Mouse (Mus musculus): ENCODE measurements at regions not wholly inside any gene's neighbourhood (a gene's known extent, or its start where the extent isn't known, plus 50 kb on each side); places are given as distances from the start of the nearest gene placed in this dataset.

- Histone ChIP-seq H3K9me3 (no peaks in the 10 kb centered on the region), H3K4me2 (replicated peaks) (no peak overlapping the region), H3K27ac (replicated peaks) (no peak overlapping the region), H3K4me3 (no peak overlapping the region), H3K9ac (replicated peaks) (no peak overlapping the region), H3K27me3 (no peaks in the 10 kb centered on the region), H3K36me3 (no peaks in the 10 kb centered on the region), H3K4me1 (no peaks in the 10 kb centered on the region)
- 83% methylated on average over 1 of the region's 1 CpGs for WGBS
- ATAC-seq (ENCODE audit: low FRiP score, low read depth): no peak
Observed at GRCm38 (mm10) chr4:31274131-31274530, 689.8 kb upstream of the Map3k7 start.

- no peak overlapping the region for H3K9ac ChIP-seq (replicated peaks)
- WGBS: 65% methylated on average over 5 of the region's 5 CpGs
- no peaks in the 10 kb centered on the region for H3K4me1 ChIP-seq
- no peak overlapping the region for H3K4me2 ChIP-seq (replicated peaks)
- no peaks in the 10 kb centered on the region for H3K9me3 ChIP-seq
- ATAC-seq (ENCODE audit: low FRiP score, low read depth): no peak
- no peaks in the 10 kb centered on the region for H3K27me3 ChIP-seq
- no peaks in the 10 kb centered on the region for H3K36me3 ChIP-seq
- H3K4me3 ChIP-seq: no peak overlapping the region
- no peak overlapping the region for H3K27ac ChIP-seq (replicated peaks)
Observed at GRCm38 (mm10) chr4:31290301-31290975, 673.5 kb upstream of the Map3k7 start.

GRCm38 (mm10) chr4:31293752-31294151 lies 670.1 kb upstream of the Map3k7 start:
- Histone ChIP-seq H3K9me3 (no peaks in the 10 kb centered on the region), H3K4me3 (no peak overlapping the region), H3K36me3 (no peaks in the 10 kb centered on the region), H3K4me2 (replicated peaks) (no peak overlapping the region), H3K9ac (replicated peaks) (no peak overlapping the region), H3K27me3 (no peaks in the 10 kb centered on the region), H3K4me1 (no peaks in the 10 kb centered on the region), H3K27ac (replicated peaks) (no peak overlapping the region)
- 77% methylated on average over 2 of the region's 2 CpGs for WGBS
- ATAC-seq (ENCODE audit: low FRiP score, low read depth): no peak

- Histone ChIP-seq H3K36me3 (no peaks in the 10 kb centered on the region), H3K27me3 (no peaks in the 10 kb centered on the region), H3K27ac (replicated peaks) (no peak overlapping the region), H3K9me3 (no peaks in the 10 kb centered on the region), H3K9ac (replicated peaks) (no peak overlapping the region), H3K4me1 (no peaks in the 10 kb centered on the region), H3K4me2 (replicated peaks) (no peak overlapping the region), H3K4me3 (no peak overlapping the region)
- WGBS: 91% methylated on average over 3 of the region's 3 CpGs
- no peak for ATAC-seq (ENCODE audit: low FRiP score, low read depth)
Observed at GRCm38 (mm10) chr4:31297848-31298247, 666.0 kb upstream of the Map3k7 start.

GRCm38 (mm10) chr4:31319269-31319668 lies 644.6 kb upstream of the Map3k7 start:
- Histone ChIP-seq H3K27ac (replicated peaks) (no peak overlapping the region), H3K4me1 (0 out of 2 replicates have a peak, but pooled peaks cover 7% of the 10 kb centered on the region), H3K9me3 (no peaks in the 10 kb centered on the region), H3K4me2 (replicated peaks) (no peak overlapping the region), H3K27me3 (peaks cover 20% of the 10 kb centered on the region), H3K4me3 (no peak overlapping the region), H3K36me3 (no peaks in the 10 kb centered on the region), H3K9ac (replicated peaks) (no peak overlapping the region)
- WGBS: 29% methylated on average over 6 of the region's 6 CpGs
- ATAC-seq (ENCODE audit: low FRiP score, low read depth): no peak

- no peak overlapping the region for H3K9ac ChIP-seq (replicated peaks)
- no peak overlapping the region for H3K4me2 ChIP-seq (replicated peaks)
- no peaks in the 10 kb centered on the region for H3K9me3 ChIP-seq
- 0 out of 2 replicates have a peak, but pooled peaks cover 7% of the 10 kb centered on the region for H3K4me1 ChIP-seq
- WGBS: 74% methylated on average over 8 of the region's 8 CpGs
- no peak overlapping the region for H3K27ac ChIP-seq (replicated peaks)
- no peak overlapping the region for H3K4me3 ChIP-seq
- ATAC-seq (ENCODE audit: low FRiP score, low read depth): no peak
- no peaks in the 10 kb centered on the region for H3K36me3 ChIP-seq
- peaks cover 17% of the 10 kb centered on the region; the same call in 1 of the 2 replicates for H3K27me3 ChIP-seq
Observed at GRCm38 (mm10) chr4:31320734-31321507, 643.0 kb upstream of the Map3k7 start.

GRCm38 (mm10) chr4:31323816-31324215 lies 640.1 kb upstream of the Map3k7 start:
- no peaks in the 10 kb centered on the region for H3K9me3 ChIP-seq

GRCm38 (mm10) chr4:31328798-31329197 lies 635.1 kb upstream of the Map3k7 start:
- H3K9me3 ChIP-seq: no peaks in the 10 kb centered on the region
- H3K4me3 ChIP-seq: no peak overlapping the region
- 47% methylated on average over 5 of the region's 5 CpGs for whole genome bisulfite sequencing
- peak; percentile 70 for ATAC-seq (ENCODE audit: low FRiP score, low read depth)
- no peaks in the 10 kb centered on the region for H3K4me1 ChIP-seq
- H3K9ac ChIP-seq (replicated peaks): no peak overlapping the region
- H3K27ac ChIP-seq (replicated peaks): no peak overlapping the region
- H3K27me3 ChIP-seq: no peaks in the 10 kb centered on the region
- no peaks in the 10 kb centered on the region for H3K36me3 ChIP-seq
- H3K4me2 ChIP-seq (replicated peaks): no peak overlapping the region

More at GRCm38 (mm10) chr4:31323816-31324215, 640.1 kb upstream of the Map3k7 start:
- no peak for ATAC-seq (ENCODE audit: low FRiP score, low read depth)
- Histone ChIP-seq H3K9ac (replicated peaks) (no peak overlapping the region), H3K36me3 (no peaks in the 10 kb centered on the region), H3K4me2 (replicated peaks) (no peak overlapping the region), H3K27ac (replicated peaks) (no peak overlapping the region), H3K4me1 (0 out of 2 replicates have a peak, but pooled peaks cover 7% of the 10 kb centered on the region), H3K4me3 (no peak overlapping the region), H3K27me3 (peaks cover 12% of the 10 kb centered on the region; the same call in 1 of the 2 replicates)
- WGBS: 89% methylated on average over 3 of the region's 3 CpGs

- H3K36me3 ChIP-seq: no peaks in the 10 kb centered on the region
- no peaks in the 10 kb centered on the region for H3K4me1 ChIP-seq
- no peaks in the 10 kb centered on the region for H3K27me3 ChIP-seq
- no peaks in the 10 kb centered on the region for H3K9me3 ChIP-seq
- no peak overlapping the region for H3K4me3 ChIP-seq
- H3K9ac ChIP-seq (replicated peaks): no peak overlapping the region
- H3K4me2 ChIP-seq (replicated peaks): no peak overlapping the region
- H3K27ac ChIP-seq (replicated peaks): no peak overlapping the region
- ATAC-seq (ENCODE audit: low FRiP score, low read depth): no peak
Observed at GRCm38 (mm10) chr4:31331053-31331452, 632.8 kb upstream of the Map3k7 start.

- Histone ChIP-seq H3K36me3 (no peaks in the 10 kb centered on the region), H3K4me1 (no peaks in the 10 kb centered on the region), H3K27ac (replicated peaks) (no peak overlapping the region), H3K27me3 (no peaks in the 10 kb centered on the region), H3K9ac (replicated peaks) (no peak overlapping the region), H3K4me3 (no peak overlapping the region), H3K4me2 (replicated peaks) (no peak overlapping the region), H3K9me3 (no peaks in the 10 kb centered on the region)
- no peak for ATAC-seq (ENCODE audit: low FRiP score, low read depth)
- WGBS: 84% methylated on average over 3 of the region's 3 CpGs
Observed at GRCm38 (mm10) chr4:31335686-31336085, 628.2 kb upstream of the Map3k7 start.

- no peak overlapping the region for H3K9ac ChIP-seq (replicated peaks)
- no peaks in the 10 kb centered on the region for H3K36me3 ChIP-seq
- H3K4me2 ChIP-seq (replicated peaks): no peak overlapping the region
- H3K9me3 ChIP-seq: no peaks in the 10 kb centered on the region
- H3K4me1 ChIP-seq: no peaks in the 10 kb centered on the region
- no peak for ATAC-seq (ENCODE audit: low FRiP score, low read depth)
- 43% methylated on average over 4 of the region's 4 CpGs for WGBS
- no peak overlapping the region for H3K4me3 ChIP-seq
- no peaks in the 10 kb centered on the region for H3K27me3 ChIP-seq
- no peak overlapping the region for H3K27ac ChIP-seq (replicated peaks)
Observed at GRCm38 (mm10) chr4:31337980-31338379, 625.9 kb upstream of the Map3k7 start.

- Histone ChIP-seq H3K27me3 (no peaks in the 10 kb centered on the region), H3K36me3 (no peaks in the 10 kb centered on the region), H3K4me2 (replicated peaks) (no peak overlapping the region), H3K27ac (replicated peaks) (no peak overlapping the region), H3K9ac (replicated peaks) (no peak overlapping the region), H3K9me3 (no peaks in the 10 kb centered on the region), H3K4me3 (no peak overlapping the region), H3K4me1 (no peaks in the 10 kb centered on the region)
- ATAC-seq (ENCODE audit: low FRiP score, low read depth): no peak
- 83% methylated on average over 5 of the region's 5 CpGs for WGBS
Observed at GRCm38 (mm10) chr4:31343312-31344248, 620.3 kb upstream of the Map3k7 start.
